9 mouse cellular contexts compared by ENCODE assay signal in the genomic region with DNA sequence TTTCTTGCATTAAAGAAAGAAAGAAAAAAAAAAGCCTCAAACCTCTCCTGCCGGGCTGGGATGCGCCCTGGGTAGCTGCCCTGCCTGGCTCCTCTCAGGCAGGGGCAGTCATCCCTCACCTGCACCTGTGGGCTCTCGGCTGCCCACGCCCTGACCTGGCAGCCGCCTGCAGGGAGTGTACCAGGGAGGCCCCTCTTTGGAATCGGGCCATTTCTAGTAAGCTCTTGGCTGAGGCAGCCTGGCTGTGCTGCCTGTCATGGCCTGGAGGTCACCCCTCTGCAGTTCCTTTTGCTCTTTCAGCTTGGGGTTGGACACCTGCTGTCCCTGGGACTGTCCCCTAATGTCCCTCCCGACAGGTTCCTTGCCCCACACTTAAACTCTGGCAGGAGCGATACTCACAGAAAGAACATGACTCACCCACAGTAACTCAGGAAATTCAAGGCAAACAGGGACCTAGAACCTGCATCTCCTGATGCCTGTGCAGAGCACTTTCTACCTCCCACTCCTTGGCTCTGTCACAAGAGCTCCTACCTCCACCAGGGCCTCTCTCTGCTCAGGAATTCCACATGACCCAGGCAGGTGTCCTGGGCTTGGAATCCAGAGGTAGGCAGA. TPM values are rescaled to one million over a fixed set of nuclear protein-coding genes. Genes with fewer than 3 reads are reported as not detected.
DNase-seq lines count a peak whose midpoint lies in the region; ATAC-seq and TF ChIP-seq lines count a peak whose summit lies in the region.
"Had no signal": no experiment of that assay in that cellular context is flagged by ENCODE, and none has a peak within 500 bp of the region (broad histone marks: within the 10 kb centered on the region; RNA-seq: fewer than 3 reads in every experiment).

No protein-coding gene starts in this region.

- no peak for DNase-seq in limb, embryonic 10.5 days (ENCODE audit: low spot score)
- DNase-seq in kidney, adult 11 months: peak; percentile 31
- DNase-seq in neural tube, embryonic 10.5 days (ENCODE audit: extremely low spot score, low spot score): no peak
- DNase-seq in frontal cortex, postnatal 10 days (ENCODE audit: low spot score in 2 of 2): no peak
- DNase-seq: adrenal gland, postnatal 14 days had no signal

- 0 out of 2 replicates have a peak, but pooled peaks cover 6% of the 10 kb centered on the region for H3K9me3 ChIP-seq in limb, embryonic 12.5 days
- peaks cover 3% of the 10 kb centered on the region; the same call in 1 of the 2 replicates for H3K9me3 ChIP-seq in limb, embryonic 10.5 days (replicated peaks)
- H3K9me3 ChIP-seq in midbrain, embryonic 13.5 days: no peaks in the 10 kb centered on the region

- no peak for ATAC-seq in limb, embryonic 12.5 days (ENCODE audit: insufficient number of reproducible peaks, insufficient read depth, low FRiP score, low TSS enrichment, low read depth)
- peak; percentile 46; the same call in 1 of the 2 replicates for ATAC-seq in midbrain, embryonic 13.5 days
- no peak for ATAC-seq in inflammation-experienced regulatory T-cells, adult 6 months

- peak overlapping the region; percentile 45; the same call in 1 of the 2 replicates for H3K27ac ChIP-seq in limb, embryonic 12.5 days
- no peak overlapping the region for H3K27ac ChIP-seq in limb, embryonic 10.5 days
- peak overlapping the region; percentile 52; the same call in 1 of the 2 replicates for H3K27ac ChIP-seq in bone marrow, adult 2 months (ENCODE audit: control insufficient read depth, insufficient read depth, low read depth, low read length, poor library complexity)
- peak overlapping the region; percentile 91 for H3K27ac ChIP-seq in midbrain, embryonic 13.5 days

- H3K4me3 ChIP-seq in limb, embryonic 12.5 days (replicated peaks): no peak overlapping the region
- H3K4me3 ChIP-seq in limb, embryonic 10.5 days: no peak overlapping the region
- H3K4me3 ChIP-seq in bone marrow, adult 2 months (replicated peaks; ENCODE audit: control insufficient read depth, low read depth, low read length): no peak overlapping the region
- no peak overlapping the region for H3K4me3 ChIP-seq in midbrain, embryonic 13.5 days (replicated peaks)

- H3K4me2 ChIP-seq in limb, embryonic 12.5 days: no peak overlapping the region
- no peak overlapping the region for H3K4me2 ChIP-seq in midbrain, embryonic 13.5 days (replicated peaks)

- H3K36me3 ChIP-seq in limb, embryonic 12.5 days: no peaks in the 10 kb centered on the region
- H3K36me3 ChIP-seq in limb, embryonic 10.5 days: no peaks in the 10 kb centered on the region
- H3K36me3 ChIP-seq in midbrain, embryonic 13.5 days: no peaks in the 10 kb centered on the region

- H3K4me1 ChIP-seq in limb, embryonic 12.5 days (replicated peaks): peaks cover 17% of the 10 kb centered on the region
- H3K4me1 ChIP-seq in limb, embryonic 10.5 days: peaks cover 8% of the 10 kb centered on the region
- peaks cover 23% of the 10 kb centered on the region for H3K4me1 ChIP-seq in bone marrow, adult 2 months (ENCODE audit: control insufficient read depth, insufficient read depth, low read length)
- H3K4me1 ChIP-seq in midbrain, embryonic 13.5 days (replicated peaks): peaks cover 38% of the 10 kb centered on the region

- H3K27me3 ChIP-seq in limb, embryonic 12.5 days: peaks cover 34% of the 10 kb centered on the region
- peaks cover 41% of the 10 kb centered on the region for H3K27me3 ChIP-seq in limb, embryonic 10.5 days (ENCODE audit: low read depth, poor library complexity, severe bottlenecking)
- no peaks in the 10 kb centered on the region for H3K27me3 ChIP-seq in midbrain, embryonic 13.5 days

- 48% methylated on average over 8 of the region's 8 CpGs for WGBS in limb, embryonic 12.5 days
- 53% methylated on average over 8 of the region's 8 CpGs for WGBS in limb, embryonic 10.5 days
- WGBS in bone marrow, adult 2 months: 46% methylated on average over 8 of the region's 8 CpGs
- 35% methylated on average over 8 of the region's 8 CpGs for WGBS in midbrain, embryonic 13.5 days

- TF ChIP-seq POLR2A in bone marrow, adult 2 months (IDR thresholded peaks at IDR 0.05; ENCODE audit: borderline replicate concordance, control insufficient read depth, low read depth, low read length): no peak

- no peak for TF ChIP-seq CTCF in bone marrow, adult 2 months (IDR thresholded peaks at IDR 0.05; ENCODE audit: control insufficient read depth, insufficient read depth, low read length)

- H3K9ac ChIP-seq in limb, embryonic 12.5 days (replicated peaks): no peak overlapping the region
- no peak overlapping the region for H3K9ac ChIP-seq in midbrain, embryonic 13.5 days (replicated peaks)

RNA-seq across cellular contexts. Expression of a gene that starts 52.1 kb away (rescaled TPM):
- 0.14 and 0.26 TPM in 2 replicates for polyA plus RNA-seq in limb, embryonic 12.5 days (2016; fragmentation: Nextera tagmentation; extraction: Ambion mirVana)
- polyA plus RNA-seq in limb, embryonic 10.5 days (2016; fragmentation: Nextera tagmentation; extraction: Ambion mirVana): 0.11 and 0.26 TPM in 2 replicates
- polyA plus RNA-seq in bone marrow, adult 2 months (2011; ENCODE audit: insufficient read depth, insufficient read length, low replicate concordance, missing spikeins): 217 and 514 TPM in 2 replicates
- not detected in 2 replicates for polyA plus RNA-seq in midbrain, embryonic 13.5 days (2015; fragmentation: Nextera tagmentation; extraction: Ambion mirVana)
- not detected for polyA plus RNA-seq in inflammation-experienced regulatory T-cells, adult 6 months (2017; shearing (Covaris generic))

Comparison
In these comparisons a context has a peak if more than half of its experiments do, and no peak if none do; other contexts are left out.
1. RNA of a gene that starts 52.1 kb away (polyA plus RNA-seq): 217 to 514 TPM in bone marrow, adult 2 months; 0.14 to 0.26 TPM in limb, embryonic 12.5 days, 0.11 to 0.26 TPM in limb, embryonic 10.5 days, not detected in midbrain, embryonic 13.5 days and not detected in inflammation-experienced regulatory T-cells, adult 6 months; every median in the first group is over 100 times any median in the second.